Mouse (Mus musculus) liver, adult (tissue): ENCODE measurements around the gene Fnip2.
A peak's percentile ranks its signal among the peaks of the same experiment; 100 is the strongest.

Experiments used
- GATA4 ChIP-seq: IDR thresholded peaks from 2 replicates; pipeline ENCODE4 v1.6.1; 2014; ENCODE audit warnings: mild to moderate bottlenecking, low read length; ENCODE audit not compliant: insufficient replicate concordance

The Fnip2 gene

GRCm38 (mm10) chr3:79518761-79519527 lies 48.7 kb downstream of the Fnip2 start:
- TF ChIP-seq GATA4 = peak; percentile 94; the same call in 1 of the 2 replicates

- no peak for TF ChIP-seq GATA4
Observed at GRCm38 (mm10) chr3:79517884-79518591, 49.6 kb downstream of the Fnip2 start.

GRCm38 (mm10) chr3:79516958-79517357 lies 50.6 kb downstream of the Fnip2 start:
- TF ChIP-seq GATA4 = no peak

- TF ChIP-seq GATA4 = no peak
Observed at GRCm38 (mm10) chr3:79516099-79516920, 51.3 kb downstream of the Fnip2 start.

- TF ChIP-seq GATA4 = no peak
Observed at GRCm38 (mm10) chr3:79514304-79514703, 53.3 kb downstream of the Fnip2 start.

GRCm38 (mm10) chr3:79501166-79501728 lies 66.3 kb downstream of the Fnip2 start:
- TF ChIP-seq GATA4 = no peak

- no peak for TF ChIP-seq GATA4
Observed at GRCm38 (mm10) chr3:79500279-79500678, 67.3 kb downstream of the Fnip2 start.

- no peak for TF ChIP-seq GATA4
Observed at GRCm38 (mm10) chr3:79496668-79497067, 70.9 kb downstream of the Fnip2 start.

GRCm38 (mm10) chr3:79495151-79495550 lies 72.4 kb downstream of the Fnip2 start:
- TF ChIP-seq GATA4 = no peak

GRCm38 (mm10) chr3:79494028-79494427 lies 73.6 kb downstream of the Fnip2 start:
- no peak for TF ChIP-seq GATA4

- no peak for TF ChIP-seq GATA4
Observed at GRCm38 (mm10) chr3:79493064-79493463, 74.5 kb downstream of the Fnip2 start.

- TF ChIP-seq GATA4 = no peak
Observed at GRCm38 (mm10) chr3:79491614-79492013, 76.0 kb downstream of the Fnip2 start.

GRCm38 (mm10) chr3:79490102-79490501 lies 77.5 kb downstream of the Fnip2 start:
- no peak for TF ChIP-seq GATA4

- TF ChIP-seq GATA4 = no peak
Observed at GRCm38 (mm10) chr3:79488025-79488424, 79.6 kb downstream of the Fnip2 start.

GRCm38 (mm10) chr3:79484286-79485063 lies 83.1 kb downstream of the Fnip2 start:
- TF ChIP-seq GATA4 = no peak

- TF ChIP-seq GATA4 = no peak
Observed at GRCm38 (mm10) chr3:79478880-79479279, 88.7 kb downstream of the Fnip2 start.
